Mouse (Mus musculus) ES-Bruce4 (cell line): Measurements from ENCODE around the gene Rnf185. TPM values are rescaled to one million over a fixed set of nuclear protein-coding genes. Genes with fewer than 3 reads are reported as not detected.

Experiments
- H3K27ac ChIP-seq: 2 replicates; pipeline ENCODE4 v1.5.1; 2012; ENCODE audit warnings: low read length, inconsistent platforms; ENCODE audit not compliant: insufficient read depth
- H3K27me3 ChIP-seq: 2 replicates; pipeline ENCODE4 v1.6.1; 2012; ENCODE audit warnings: mild to moderate bottlenecking, low read length, inconsistent platforms; ENCODE audit not compliant: control insufficient read depth, poor library complexity, insufficient read depth, severe bottlenecking
- H3K36me3 ChIP-seq: 2 replicates; pipeline ENCODE4 v1.6.1; 2012; ENCODE audit warnings: inconsistent platforms, mild to moderate bottlenecking, low read length, moderate library complexity; ENCODE audit not compliant: control insufficient read depth, poor library complexity, insufficient read depth, severe bottlenecking
- H3K4me1 ChIP-seq: one replicate; pipeline ENCODE4 v1.8.1; 2011; ENCODE audit warnings: low read length; ENCODE audit not compliant: control insufficient read depth, insufficient read depth
- H3K4me3 ChIP-seq: 2 replicates; pipeline ENCODE4 v1.5.1; 2011; ENCODE audit warnings: low read depth, mild to moderate bottlenecking, low read length
- H3K9ac ChIP-seq: 2 replicates; pipeline ENCODE4 v1.6.1; 2012; ENCODE audit warnings: low read depth, mild to moderate bottlenecking, inconsistent platforms; ENCODE audit not compliant: poor library complexity, severe bottlenecking
- H3K9me3 ChIP-seq: replicated peaks from 2 replicates; pipeline ENCODE4 v1.6.1; 2012; ENCODE audit warnings: mild to moderate bottlenecking, low read length, inconsistent platforms; ENCODE audit not compliant: control insufficient read depth, poor library complexity, insufficient read depth, severe bottlenecking
- CTCF ChIP-seq: IDR thresholded peaks from one replicate; pipeline ENCODE4 v1.8.1; 2011; ENCODE audit warnings: low read depth, low read length
- EP300 ChIP-seq: IDR thresholded peaks from 2 replicates; pipeline ENCODE4 v1.6.1; 2011; ENCODE audit warnings: low read depth, low read length; ENCODE audit not compliant: insufficient read depth
- POLR2A ChIP-seq: IDR thresholded peaks from one replicate; pipeline ENCODE4 v1.8.1; 2011; ENCODE audit warnings: low read length; ENCODE audit not compliant: insufficient read depth
- polyA plus RNA-seq: library from polyadenylated mRNA; stranded (reverse); fragments of >200 nt; gene quantifications from 2 replicates; pipeline ENCODE4 v1.2.4, GENCODE M21; 2011; ENCODE audit warnings: low read depth; ENCODE audit not compliant: missing spikeins, insufficient read depth, insufficient read length

Gene Rnf185
- polyA plus RNA-seq, 1 experiment = 21.4 TPM

GRCm38 (mm10) chr11:3454506-3454905 is 2.3 kb upstream of the Rnf185 start:
- peaks cover 3% of the 10 kb centered on the region for H3K4me1 ChIP-seq
- H3K27ac ChIP-seq = no peak overlapping the region
- TF ChIP-seq CTCF (no peak), POLR2A (no peak), EP300 (no peak)
- H3K36me3 ChIP-seq = no peaks in the 10 kb centered on the region
- no peaks in the 10 kb centered on the region for H3K9me3 ChIP-seq
- H3K4me3 ChIP-seq = no peak overlapping the region
- H3K27me3 ChIP-seq = no peaks in the 10 kb centered on the region
- no peak overlapping the region for H3K9ac ChIP-seq

- no peaks in the 10 kb centered on the region for H3K9me3 ChIP-seq
- peak overlapping the region; percentile 6; the same call in 1 of the 2 replicates for H3K4me3 ChIP-seq
- H3K36me3 ChIP-seq = no peaks in the 10 kb centered on the region
- no peak overlapping the region for H3K9ac ChIP-seq
- H3K27me3 ChIP-seq = no peaks in the 10 kb centered on the region
- TF ChIP-seq CTCF (peak; percentile 53), EP300 (no peak)
- H3K27ac ChIP-seq = no peak overlapping the region
- H3K4me1 ChIP-seq = peaks cover 2% of the 10 kb centered on the region
Observed at GRCm38 (mm10) chr11:3453467-3453866, 1.3 kb upstream of the Rnf185 start.

- TF ChIP-seq POLR2A (no peak), CTCF (no peak), EP300 (no peak)
- H3K36me3 ChIP-seq = no peaks in the 10 kb centered on the region
- peak overlapping the region; percentile 73 for H3K27ac ChIP-seq
- peak overlapping the region; percentile 93 for H3K4me3 ChIP-seq
- peaks cover 2% of the 10 kb centered on the region for H3K4me1 ChIP-seq
- H3K27me3 ChIP-seq = no peaks in the 10 kb centered on the region
- no peaks in the 10 kb centered on the region for H3K9me3 ChIP-seq
- H3K9ac ChIP-seq = peak overlapping the region; percentile 65
Observed at GRCm38 (mm10) chr11:3452769-3453168, 606 bp upstream of the Rnf185 start.

- peaks cover 2% of the 10 kb centered on the region for H3K4me1 ChIP-seq
- H3K4me3 ChIP-seq = peak overlapping the region; percentile 75
- H3K27me3 ChIP-seq = no peaks in the 10 kb centered on the region
- no peaks in the 10 kb centered on the region for H3K9me3 ChIP-seq
- H3K36me3 ChIP-seq = no peaks in the 10 kb centered on the region
- no peak for TF ChIP-seq CTCF
- peak overlapping the region; percentile 23 for H3K27ac ChIP-seq
- H3K9ac ChIP-seq = peak overlapping the region; percentile 65
Observed at GRCm38 (mm10) chr11:3451701-3452163, 431 bp downstream of the Rnf185 start.

GRCm38 (mm10) chr11:3444875-3445274 is 7.3 kb downstream of the Rnf185 start:
- Histone ChIP-seq H3K4me1 (no peaks in the 10 kb centered on the region), H3K36me3 (no peaks in the 10 kb centered on the region), H3K4me3 (no peak overlapping the region), H3K27ac (no peak overlapping the region), H3K9me3 (no peaks in the 10 kb centered on the region), H3K27me3 (no peaks in the 10 kb centered on the region), H3K9ac (no peak overlapping the region)
- no peak for TF ChIP-seq POLR2A
- no peak for TF ChIP-seq CTCF
- TF ChIP-seq EP300 = no peak

- no peaks in the 10 kb centered on the region for H3K4me1 ChIP-seq
- H3K27ac ChIP-seq = no peak overlapping the region
- H3K27me3 ChIP-seq = no peaks in the 10 kb centered on the region
- no peak overlapping the region for H3K9ac ChIP-seq
- no peaks in the 10 kb centered on the region for H3K9me3 ChIP-seq
- H3K36me3 ChIP-seq = no peaks in the 10 kb centered on the region
- no peak overlapping the region for H3K4me3 ChIP-seq
- TF ChIP-seq EP300 (no peak), CTCF (no peak), POLR2A (no peak)
Observed at GRCm38 (mm10) chr11:3443091-3443490, 9.1 kb downstream of the Rnf185 start.
